Mouse (Mus musculus) cortical plate, adult 2 months (tissue): ENCODE data around the gene Ap5s1.

ENCODE experiments used
- CTCF ChIP-seq: fragments of 200-500 bp; IDR thresholded peaks from 2 replicates; pipeline ENCODE4 v1.5.1; 2011; ENCODE audit warnings: mild to moderate bottlenecking, control low read depth, low read length; ENCODE audit not compliant: insufficient read depth; ENCODE audit errors: extremely low read depth
- POLR2A ChIP-seq: fragments of 200-500 bp; IDR thresholded peaks from 2 replicates; pipeline ENCODE4 v1.6.1; 2011; ENCODE audit warnings: mild to moderate bottlenecking, low read length, control low read depth; ENCODE audit not compliant: insufficient read depth; ENCODE audit errors: extremely low read depth

GRCm38 (mm10) chr2:131205521-131206182 lies 1.2 kb upstream of the Ap5s1 start:
- TF ChIP-seq CTCF (no peak), POLR2A (no peak)
